Mouse (Mus musculus): ENCODE results near the gene Fzr1.

GRCm38 (mm10) chr10:81318589-81319329, 59.6 kb downstream of the Fzr1 start:
- TF ChIP-seq CTCF (IDR thresholded peaks at IDR 0.05; ENCODE audit: low read depth) (no peak), EP300 (IDR thresholded peaks at IDR 0.05; ENCODE audit: low read depth) (no peak)
